Mouse (Mus musculus) gastrocnemius, postnatal 10 days (tissue): ENCODE data around the gene Wbp4. TPM values are rescaled to one million over a fixed set of nuclear protein-coding genes. Genes with fewer than 3 reads are reported as not detected.
A peak's percentile ranks its signal among the peaks of the same experiment; 100 is the strongest.

Experiments used
- DNase-seq: peaks from one replicate; pipeline ENCODE4 v3.0.0; 2021; ENCODE audit warnings: mixed read lengths
- total RNA-seq, 2 experiments: library from RNA; stranded (reverse); gene quantifications; 2 replicates each; pipeline ENCODE4 v1.2.3; 2021

Wbp4 gene
- total RNA-seq, 2 experiments from 2014 or later = 25.1 to 26.9 TPM

DNA sequence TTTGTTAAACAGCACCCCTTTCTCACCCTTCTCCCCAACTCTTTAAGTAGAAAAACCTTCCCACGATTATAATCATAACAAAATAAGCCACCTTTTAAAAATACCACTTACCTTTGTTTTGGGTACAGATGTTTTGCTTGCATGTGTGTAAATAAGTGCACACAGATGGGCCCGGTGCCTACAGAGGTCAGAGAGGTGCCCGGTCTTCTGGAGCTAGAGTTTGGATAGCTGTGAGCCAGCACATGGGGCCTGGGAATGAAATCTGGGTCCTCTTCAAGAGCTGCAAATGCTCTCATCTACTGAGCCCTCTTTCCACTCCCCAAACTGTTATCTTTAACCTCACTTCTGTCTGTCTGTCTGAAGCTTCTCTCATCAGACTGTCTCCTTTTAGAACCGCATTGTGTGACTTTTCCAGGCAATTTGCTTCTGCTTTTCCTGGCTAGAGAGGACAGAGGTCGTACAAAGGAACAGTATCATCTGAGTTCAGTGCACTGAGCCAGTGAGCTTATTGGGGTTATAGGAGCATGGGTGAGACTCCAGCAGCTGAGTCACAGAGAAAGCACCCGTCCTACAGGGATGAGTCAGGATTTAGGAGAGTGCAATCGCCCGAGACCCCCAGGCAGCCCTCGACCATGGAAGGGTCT is 27.5 kb upstream of the Wbp4 start:
- DNase-seq = no peak

DNA sequence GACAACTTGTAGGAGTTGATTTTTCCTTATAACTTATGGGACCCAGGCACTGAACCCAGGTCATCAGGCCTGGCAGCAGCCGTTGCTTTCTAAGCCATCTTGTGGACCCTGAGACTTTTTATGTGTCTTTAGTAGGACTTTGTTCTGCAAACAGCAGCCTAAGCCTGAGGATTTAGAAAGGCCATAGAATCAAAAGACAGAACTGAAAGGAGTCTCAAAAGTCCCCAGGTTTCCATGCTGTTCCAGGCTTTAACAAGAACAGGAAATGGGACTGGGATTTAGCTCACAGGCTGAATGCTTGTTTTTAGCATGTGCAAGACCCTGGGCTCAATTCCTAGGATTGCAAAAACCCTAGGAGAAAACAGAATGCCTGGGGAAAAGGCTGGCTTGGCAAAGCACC is 26.5 kb upstream of the Wbp4 start:
- DNase-seq = no peak

DNA sequence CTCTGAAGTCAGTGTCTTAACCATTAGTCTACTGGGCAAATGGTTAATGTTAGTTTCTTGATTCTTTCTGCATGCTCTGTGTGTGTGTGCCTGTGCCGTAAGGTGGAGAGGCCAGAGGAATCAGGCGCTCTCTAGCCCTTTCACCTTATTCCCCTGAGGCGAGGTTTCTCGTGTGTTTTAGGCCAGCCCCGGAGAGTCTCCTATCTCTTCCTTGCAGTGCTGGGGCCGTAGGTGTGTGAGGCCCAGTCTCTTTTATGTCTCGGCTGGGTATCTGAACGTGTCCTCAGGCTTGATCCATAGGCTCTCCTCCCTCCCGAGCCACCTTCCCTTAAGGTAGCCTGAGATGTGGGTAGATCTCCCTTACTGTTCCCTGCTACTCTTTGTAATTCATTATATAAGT is 24.9 kb upstream of the Wbp4 start:
- DNase-seq = no peak

DNA sequence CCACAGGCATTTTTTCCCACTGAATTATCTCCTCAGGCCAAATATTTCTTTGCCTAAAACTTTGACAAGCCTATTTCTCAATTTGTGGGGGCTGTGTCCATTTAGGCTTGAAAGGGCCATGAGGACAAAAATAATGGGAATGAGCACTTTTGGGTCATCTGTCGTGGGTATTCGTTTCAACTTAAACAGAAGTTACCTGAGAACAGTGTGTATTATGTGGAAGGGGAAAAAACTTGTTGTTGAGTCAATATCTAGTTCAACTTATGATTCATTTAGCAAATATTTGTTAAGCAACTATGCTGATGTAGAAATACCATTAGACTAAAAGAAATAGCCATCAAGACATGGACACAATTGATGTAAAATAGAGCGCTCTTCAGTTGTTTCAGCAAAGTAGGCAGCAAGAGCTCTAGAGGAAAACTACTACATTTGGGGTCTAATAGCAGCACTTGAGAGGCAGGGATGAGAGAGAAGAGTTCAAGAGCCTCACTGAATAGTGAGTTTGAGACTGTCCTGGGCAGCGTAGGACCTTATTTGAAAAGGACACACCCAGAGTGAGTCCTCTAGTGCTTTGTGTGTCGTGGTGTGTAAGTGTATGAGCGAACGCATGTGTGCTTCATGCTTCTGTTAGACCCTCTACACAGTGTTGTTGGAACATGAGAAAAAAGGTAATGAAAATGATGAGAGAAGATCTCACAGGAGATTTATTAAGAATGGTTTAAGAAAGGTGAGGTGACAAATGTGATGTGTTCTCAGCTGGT is 23.1 kb upstream of the Wbp4 start:
- no peak for DNase-seq

DNA sequence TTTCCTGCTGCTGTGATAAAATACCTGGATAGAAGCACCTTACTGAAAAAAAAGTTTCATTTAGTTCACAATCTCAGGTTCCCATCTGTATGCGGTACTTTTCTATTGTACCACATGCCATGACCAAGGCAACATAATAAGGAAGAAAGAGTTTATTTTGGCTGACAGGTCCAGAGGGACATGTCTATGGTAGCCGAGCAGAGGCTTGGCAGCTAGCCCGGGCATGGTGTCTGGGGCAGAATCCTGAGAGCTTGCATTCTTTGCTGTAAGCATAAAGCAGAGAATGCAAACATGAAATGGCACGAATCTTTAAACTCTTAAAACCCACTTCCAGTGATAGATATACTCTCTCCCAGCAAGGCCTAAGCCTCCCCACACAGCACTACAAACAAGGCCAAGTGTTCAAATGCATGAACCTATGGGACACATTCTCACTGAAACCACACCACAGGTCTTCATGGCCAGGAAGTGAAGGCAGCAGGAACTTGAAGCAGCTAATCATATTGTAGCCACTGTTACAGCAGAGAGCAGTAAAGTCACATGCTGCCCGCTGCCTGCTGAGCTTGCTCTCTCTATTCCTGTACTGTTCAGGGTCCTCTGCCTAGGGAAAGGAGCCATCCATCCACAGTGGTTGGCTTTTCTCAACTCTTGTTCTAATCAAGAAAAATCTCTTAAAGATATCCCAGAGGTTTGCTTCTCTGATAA is 22.2 kb upstream of the Wbp4 start:
- no peak for DNase-seq

DNA sequence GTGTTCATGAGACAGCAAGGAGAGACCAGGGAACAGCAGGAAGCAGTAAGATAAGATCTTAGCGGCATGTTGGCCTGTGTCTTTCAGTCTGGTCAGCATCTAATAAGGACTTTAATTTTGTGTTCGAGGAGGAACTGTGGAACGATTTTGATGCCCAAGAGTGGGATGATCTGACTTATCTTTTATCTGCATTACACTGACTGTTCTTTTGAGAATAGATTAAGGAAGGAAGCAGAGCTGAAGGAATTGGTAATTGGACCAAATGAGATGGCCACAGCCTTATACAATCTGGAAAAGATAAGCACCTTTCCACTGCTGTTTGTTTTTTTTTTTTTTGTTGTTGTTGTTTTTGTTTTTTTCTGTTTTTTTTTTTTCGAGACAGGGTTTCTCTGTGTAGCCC is 19.4 kb upstream of the Wbp4 start:
- no peak for DNase-seq

DNA sequence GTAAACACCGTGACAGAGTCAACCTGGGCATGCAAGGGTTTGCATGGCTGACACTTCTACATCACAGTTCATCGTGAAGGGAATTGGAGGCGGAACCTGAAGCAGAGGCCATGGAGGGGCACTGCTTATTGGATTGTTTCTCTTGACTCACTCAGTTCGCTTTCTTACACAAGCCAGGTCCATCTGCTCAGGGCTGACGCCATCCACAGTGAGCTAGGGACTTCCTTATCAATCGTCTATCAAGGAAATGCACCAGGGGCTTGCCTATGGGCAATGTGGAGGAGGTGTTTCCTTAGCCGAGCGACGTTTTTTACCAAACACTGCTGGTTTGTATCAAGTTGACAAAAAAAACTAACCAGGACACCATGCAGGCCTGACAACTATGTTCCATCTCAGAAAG is 18.0 kb upstream of the Wbp4 start:
- no peak for DNase-seq

DNA sequence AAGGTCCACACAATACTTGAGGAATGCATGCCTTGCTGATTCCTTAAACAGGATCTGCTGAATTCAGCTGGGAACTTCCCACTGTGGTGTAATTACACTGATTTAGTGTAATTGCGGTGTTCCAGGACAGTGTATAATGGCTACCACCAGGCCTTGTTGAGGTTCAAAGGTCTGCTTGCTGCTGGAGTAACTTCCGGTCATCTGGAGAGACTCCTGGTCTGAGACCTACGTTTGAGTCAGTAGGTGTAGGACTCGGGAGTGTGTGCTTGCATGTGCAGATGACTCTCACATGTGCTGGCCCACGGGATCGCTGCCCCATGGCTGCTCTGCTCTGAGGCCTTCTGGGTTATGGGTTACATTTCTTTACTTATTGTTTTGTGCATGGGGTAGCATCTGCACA is 13.0 kb upstream of the Wbp4 start:
- no peak for DNase-seq

DNA sequence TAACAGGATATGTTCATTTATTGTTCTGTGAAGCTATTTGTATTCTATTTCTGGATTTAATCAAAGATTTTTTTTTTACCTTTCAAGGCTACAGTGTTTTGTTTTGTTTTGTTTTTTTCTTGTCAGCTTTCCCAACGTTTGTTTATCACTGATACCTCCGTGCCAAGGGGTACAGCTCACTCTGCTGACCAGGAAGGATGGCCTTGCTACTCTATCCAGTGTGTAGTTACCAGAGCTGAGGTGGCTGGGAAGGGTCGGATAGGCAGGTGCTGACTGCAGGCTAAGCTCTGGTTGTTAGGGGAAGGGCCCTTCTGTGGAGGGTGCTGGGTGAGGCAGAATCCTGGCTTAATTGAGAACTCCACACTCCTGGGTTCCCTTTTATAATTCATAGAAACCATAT is 8.9 kb upstream of the Wbp4 start:
- DNase-seq = no peak

DNA sequence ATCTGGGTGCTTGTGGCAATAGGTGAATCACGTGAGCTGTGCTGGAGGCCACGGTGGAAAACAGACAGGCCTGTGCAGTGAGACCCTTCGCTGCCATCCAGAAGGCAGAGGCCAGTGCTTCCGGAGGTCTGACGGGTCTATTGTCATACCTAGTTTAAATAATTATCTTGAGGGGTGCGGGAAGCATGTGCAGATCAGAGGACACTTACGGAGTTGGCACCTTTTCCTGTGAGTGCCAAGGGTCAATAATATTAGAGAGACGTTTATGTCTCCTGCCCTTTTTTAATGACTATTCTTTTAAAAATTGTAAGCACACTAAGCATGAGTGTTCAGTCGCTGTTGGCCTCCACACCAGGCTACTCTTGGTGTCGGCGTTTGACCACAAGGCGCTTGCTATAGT is 7.8 kb upstream of the Wbp4 start:
- no peak for DNase-seq

DNA sequence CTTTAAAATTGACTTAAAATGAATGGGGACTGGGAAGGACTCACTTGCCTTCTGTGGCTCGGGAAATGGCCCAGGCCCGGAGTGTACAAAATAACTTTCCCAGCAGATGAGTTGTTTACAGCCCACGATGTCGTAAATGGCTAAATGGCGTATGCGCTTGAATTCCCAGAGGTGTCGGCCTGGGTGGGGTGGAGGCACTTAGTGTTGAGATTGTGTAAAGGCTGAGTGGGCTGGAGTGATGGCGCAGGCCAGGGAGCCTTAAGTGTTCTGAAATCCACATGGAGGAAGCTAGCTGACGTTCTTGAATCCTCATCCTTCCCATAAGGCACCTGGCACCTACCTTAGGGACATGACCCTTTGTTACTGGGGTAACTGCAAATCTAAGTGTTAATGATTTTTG is 7.2 kb upstream of the Wbp4 start:
- DNase-seq = no peak

DNA sequence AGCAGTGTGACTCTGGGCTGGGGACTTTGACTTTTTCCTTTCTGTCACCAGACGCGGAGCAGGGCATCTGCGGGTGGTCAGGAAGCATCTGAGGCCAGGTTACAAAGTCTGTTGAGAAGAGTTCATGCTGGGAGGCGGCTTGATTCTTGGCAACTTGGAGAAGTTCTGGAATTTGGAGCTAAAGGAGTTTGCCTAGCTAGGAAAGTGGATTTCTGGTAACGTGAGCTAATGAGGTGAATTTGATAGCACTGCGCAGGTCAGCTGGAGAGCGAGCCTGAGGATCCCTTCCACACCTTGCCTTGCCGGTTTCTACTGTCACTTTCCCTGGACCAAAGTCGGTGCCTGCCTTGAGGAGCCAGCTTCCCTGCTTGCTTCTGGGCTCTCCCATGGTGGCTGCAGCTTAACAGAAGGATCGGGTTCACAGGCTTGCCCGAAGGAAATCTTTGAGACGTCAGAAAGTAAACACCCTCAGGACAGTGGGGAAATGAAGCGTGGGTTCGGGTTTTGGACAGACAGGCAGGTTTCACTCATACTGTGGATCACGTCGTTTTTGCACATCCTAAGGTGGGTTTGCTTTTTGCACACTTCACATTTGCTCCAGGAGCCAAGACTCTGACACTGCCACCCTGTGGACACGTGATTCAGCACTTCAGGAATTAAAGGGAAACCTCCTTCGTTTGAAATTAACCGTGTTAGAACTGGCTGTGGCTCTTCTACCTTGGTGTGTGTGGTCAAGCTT is 5.8 kb upstream of the Wbp4 start:
- no peak for DNase-seq

DNA sequence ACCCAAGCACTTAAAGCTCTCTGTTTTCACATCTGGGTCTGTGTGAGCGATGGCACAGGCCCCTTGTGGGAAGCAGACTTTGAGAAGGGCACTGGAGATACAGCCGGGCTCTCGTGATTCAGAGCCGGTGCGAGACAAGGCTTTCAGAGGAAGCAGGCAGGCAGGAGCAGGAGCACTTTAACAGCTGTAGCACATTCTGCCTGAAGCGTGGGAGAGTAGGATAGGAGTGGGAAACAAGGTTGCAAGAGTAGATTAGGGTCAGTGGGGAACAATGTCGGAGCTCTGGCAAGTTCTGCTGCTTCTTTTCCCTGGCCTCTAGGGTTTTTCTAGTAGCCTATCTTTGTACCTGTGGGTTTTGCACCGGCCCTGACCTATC is 5.3 kb upstream of the Wbp4 start:
- no peak for DNase-seq

DNA sequence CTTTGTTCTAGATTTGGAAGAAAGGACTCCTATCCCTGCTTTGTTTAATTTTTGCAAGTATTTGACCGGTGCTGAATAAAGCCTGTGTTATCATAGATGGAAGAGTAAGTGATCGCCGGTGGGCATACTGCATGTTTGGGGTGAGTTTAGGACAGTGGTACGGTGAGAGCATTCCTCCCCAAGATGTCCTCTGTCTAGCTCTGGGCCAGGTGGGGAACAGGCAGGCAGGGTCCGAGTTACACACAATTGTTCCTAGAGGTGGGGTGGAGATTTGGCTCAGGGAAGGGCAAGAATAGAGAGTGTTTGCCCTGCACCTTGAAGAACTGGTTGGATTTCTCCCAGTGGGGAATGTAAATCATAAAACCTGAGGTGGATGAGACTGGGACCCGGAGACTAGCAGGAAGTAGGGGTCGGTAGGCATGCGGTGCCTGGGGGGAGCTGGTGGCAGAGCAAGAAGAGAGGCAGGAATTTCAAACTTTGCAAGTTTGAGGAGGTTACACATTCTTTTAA is 2.3 kb upstream of the Wbp4 start:
- no peak for DNase-seq

DNA sequence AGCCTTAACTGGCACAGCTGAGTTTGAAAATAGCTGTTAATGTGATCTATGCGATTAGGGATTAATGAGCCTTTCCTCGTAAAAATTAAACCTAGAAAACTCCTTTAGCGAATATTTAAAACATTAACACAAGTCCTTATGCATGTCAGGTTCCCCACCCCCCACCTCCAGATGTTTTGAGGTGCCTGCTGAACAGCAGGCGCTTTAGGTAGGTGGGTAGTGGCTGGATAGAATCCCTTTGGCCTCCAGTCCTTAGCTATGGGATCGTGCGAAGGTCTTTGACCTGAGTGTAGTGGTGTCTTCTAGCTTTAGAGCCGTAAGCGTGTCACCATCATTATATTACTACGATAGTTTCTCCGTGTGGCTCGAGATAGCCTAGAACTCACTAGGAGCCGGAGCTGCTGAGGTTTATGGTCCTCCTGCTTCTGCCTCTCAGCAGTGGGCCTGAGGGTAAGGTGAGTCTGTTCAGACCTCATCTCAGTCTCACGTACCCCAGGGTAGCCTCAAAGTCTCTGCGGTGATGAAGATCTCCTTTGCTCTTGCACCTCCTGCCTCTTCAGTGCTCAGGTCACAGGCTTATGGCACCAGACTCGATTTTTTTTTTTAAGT is 1.5 kb upstream of the Wbp4 start:
- no peak for DNase-seq

DNA sequence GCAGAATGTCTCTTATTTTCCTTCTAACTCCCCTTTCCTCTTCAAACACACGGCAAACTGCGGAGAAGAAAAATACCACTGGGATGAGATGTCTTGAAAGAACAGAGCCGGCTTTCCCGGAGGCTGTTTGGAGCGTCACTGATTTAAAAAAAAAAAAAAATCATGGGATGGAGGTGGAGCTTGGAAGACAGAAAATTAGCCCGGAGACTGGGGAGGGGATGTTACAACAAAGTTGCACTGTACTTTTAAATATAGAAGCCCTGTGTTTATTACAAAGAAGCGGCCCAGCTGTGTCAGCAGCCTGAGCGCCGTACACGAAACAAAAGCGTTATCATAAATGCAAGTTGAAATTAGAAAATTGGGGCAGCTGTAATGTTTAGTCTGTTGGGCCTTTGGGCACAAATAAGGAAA is 936 bp upstream of the Wbp4 start:
- DNase-seq = no peak

DNA sequence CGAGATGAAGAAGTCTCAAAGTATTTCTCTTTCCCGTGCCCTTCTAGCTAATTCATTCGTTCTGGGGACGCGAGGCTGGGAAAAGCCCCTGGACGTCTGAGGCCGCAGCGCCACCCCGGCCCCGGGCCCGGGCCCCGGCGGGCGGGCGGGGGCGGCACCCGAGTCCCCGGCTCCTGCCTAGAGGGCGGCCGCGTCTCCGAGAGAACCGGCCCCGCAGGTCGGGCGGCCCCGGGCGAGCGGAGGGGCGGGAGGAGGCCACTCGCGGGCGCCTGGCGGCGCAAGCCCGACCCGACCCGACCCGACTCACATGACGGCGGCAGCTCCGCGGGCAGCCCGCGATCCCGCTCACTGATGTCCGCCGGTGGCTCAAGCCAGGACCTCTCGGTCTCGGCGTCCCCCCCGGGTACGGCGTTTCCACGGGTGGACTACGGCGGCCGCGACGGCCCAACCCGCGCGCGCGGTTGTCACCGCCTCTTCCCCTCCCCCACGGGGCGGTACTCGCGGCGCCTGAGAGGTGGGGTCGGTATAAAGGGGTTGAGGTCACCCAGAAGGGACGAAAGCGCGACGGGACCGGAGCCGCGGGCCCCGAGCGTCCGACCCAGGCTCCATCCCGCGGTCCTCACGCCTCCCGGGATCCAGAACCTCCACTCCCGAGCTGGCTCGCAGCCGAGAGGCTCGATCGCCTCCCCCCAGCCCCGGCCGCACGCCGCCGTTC is 539 bp downstream of the Wbp4 start, which contains the start of gene Elf1:
Gene Elf1 (plus strand): TSS at position 571 of the 715 bp plus-strand sequence.
- peak; percentile 98 for DNase-seq

DNA sequence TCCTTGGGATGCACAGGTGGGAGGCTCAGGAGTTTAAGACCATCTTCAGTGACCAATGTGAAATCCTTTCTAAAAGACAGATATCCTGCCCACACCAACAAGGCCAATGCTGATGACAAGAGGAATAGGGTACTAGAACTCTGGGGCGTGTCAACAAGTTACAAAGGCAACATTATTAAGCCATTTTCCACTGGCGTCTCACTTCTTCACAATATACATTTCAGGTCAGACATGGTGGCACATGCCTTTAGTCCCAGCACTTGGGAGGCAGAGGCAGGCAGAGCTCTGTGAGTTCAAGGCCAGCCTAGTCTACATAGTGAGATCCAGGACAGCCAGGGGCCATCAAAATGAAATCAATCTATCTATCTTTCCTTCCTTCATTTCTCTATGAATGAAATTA is 7.9 kb downstream of the Wbp4 start:
- DNase-seq = no peak

DNA sequence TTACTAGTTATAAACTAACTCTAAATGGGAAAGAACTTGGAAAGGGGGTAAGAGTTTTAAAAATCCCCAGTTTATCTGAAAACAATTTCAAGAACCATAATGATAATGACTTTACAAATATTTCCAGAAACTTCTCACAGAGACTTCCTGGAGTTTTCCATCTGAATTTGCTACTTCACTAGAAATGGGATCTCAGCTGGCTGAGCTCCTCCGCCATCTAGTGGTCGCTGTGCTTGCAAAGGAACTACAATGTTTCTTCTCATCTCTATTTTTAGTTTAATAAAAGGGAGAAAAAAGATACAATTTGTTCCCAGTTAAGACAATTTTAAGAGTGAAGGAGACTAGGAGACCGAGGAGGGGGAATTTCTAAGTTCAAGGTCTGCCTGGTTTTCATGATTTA is 13.7 kb downstream of the Wbp4 start:
- DNase-seq = peak; percentile 65

DNA sequence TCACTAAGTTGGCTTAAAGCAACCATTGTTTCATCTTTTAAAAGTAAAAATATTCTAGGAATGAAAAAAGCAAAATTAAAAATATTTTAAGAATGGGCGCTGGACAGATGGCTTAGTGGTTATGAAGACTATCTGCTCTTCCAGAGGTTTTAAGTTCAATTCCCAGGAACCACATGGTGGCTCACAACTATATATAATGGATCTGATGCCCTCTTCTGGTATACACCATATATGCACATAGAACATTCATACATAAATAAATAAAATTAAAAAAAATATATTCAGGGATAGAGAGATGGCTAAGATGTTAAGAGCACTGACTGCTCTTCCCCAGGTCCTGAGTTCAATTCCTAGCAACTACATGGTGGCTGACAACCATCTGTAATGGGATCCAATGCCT is 15.7 kb downstream of the Wbp4 start:
- no peak for DNase-seq

DNA sequence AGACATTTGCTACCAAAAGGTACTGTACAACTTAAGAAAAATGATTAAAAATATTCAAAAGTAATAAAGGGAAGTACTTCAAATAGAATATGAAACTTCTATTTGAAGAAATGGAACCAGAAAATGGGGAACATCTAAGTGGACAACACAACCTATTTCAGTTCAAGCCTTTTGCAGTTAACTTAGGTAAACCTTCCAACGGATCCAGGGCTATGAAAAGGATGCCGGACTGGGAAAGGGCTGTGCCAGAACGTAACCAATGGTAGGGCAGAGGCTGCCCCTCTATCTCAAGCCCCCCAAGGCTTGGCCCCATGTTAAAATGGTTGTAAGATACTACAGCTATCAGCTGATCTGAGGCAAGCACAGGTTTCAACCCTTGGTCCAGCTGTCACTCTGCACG is 20.3 kb downstream of the Wbp4 start:
- DNase-seq = no peak

DNA sequence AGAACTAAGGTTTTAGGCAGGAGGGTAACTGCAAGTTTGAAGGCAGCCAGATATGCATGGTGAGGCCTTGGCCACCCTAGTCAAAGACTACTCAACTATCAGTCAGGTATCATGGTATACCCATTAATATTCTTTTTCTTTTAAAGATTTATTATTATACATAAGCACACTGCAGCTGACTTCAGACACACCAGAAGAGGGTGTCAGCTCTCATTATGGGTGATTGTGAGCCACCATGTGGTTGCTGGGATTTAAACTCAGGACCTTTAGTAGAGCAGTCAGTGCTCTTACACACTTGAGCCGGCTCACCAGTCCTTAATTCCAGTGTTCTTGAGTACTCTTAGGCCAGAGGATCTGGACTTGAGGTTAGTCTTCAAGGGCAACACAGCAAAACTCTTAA is 20.9 kb downstream of the Wbp4 start:
- no peak for DNase-seq
